Mouse (Mus musculus) midbrain, embryonic 14.5 days (tissue): ENCODE data around the gene St3gal5. TPM values are rescaled to one million over a fixed set of nuclear protein-coding genes. Genes with fewer than 3 reads are reported as not detected.
"Not testable (repeated sequence)": the region's sequence is repeated elsewhere in the genome, so short reads cannot be mapped to it uniquely, and the experiment has no call there.

Experiments
- ATAC-seq: fragments of 200-750 bp; cut with Nextera tagmentation; 2 replicates; pipeline ENCODE4 v1.8.0; 2017; ENCODE audit warnings: moderate number of reproducible peaks, moderate library complexity; ENCODE audit not compliant: low FRiP score, low TSS enrichment
- DNase-seq: peaks from one replicate; pipeline ENCODE4 v3.0.0-alpha.2; 2015
- H3K27ac ChIP-seq: fragments of 300-500 bp; sonication (generic); replicated peaks from 2 replicates; pipeline ENCODE4 v1.5.1; 2014; ENCODE audit warnings: mild to moderate bottlenecking, low read depth, low read length, moderate library complexity
- H3K27me3 ChIP-seq: fragments of 300-500 bp; sonication (generic); 2 replicates; pipeline ENCODE4 v1.6.1; 2014; ENCODE audit warnings: low read length, control low read depth, mixed read lengths; ENCODE audit not compliant: control insufficient read depth, insufficient read depth
- H3K36me3 ChIP-seq: fragments of 300-500 bp; sonication (generic); 2 replicates; pipeline ENCODE4 v1.6.1; 2014; ENCODE audit warnings: low read length, control low read depth; ENCODE audit not compliant: control insufficient read depth, insufficient read depth
- H3K4me1 ChIP-seq: fragments of 300-500 bp; sonication (generic); 2 replicates; pipeline ENCODE4 v1.6.1; 2014; ENCODE audit warnings: mild to moderate bottlenecking, antibody characterized with exemption, low read length, control low read depth; ENCODE audit not compliant: control insufficient read depth, insufficient read depth
- H3K4me2 ChIP-seq: fragments of 300-500 bp; sonication (generic); 2 replicates; pipeline ENCODE4 v1.6.1; 2014; ENCODE audit warnings: mild to moderate bottlenecking, low read length, moderate library complexity
- H3K4me3 ChIP-seq: fragments of 300-500 bp; sonication (generic); replicated peaks from 2 replicates; pipeline ENCODE4 v1.5.1; 2014; ENCODE audit warnings: low read depth, low read length
- H3K9ac ChIP-seq: fragments of 300-500 bp; sonication (generic); replicated peaks from 2 replicates; pipeline ENCODE4 v1.6.1; 2014; ENCODE audit warnings: mild to moderate bottlenecking, low read length, moderate library complexity
- H3K9me3 ChIP-seq: fragments of 300-500 bp; sonication (generic); 2 replicates; pipeline ENCODE4 v1.6.1; 2016; ENCODE audit warnings: low read length, control low read depth, mixed read lengths; ENCODE audit not compliant: control insufficient read depth
- WGBS: fragments of 180-500 bp; shearing (Covaris S2); extraction: QIAGEN DNeasy Blood & Tissue Kit; methylation state at CpG from one replicate; pipeline ENCODE4 v1.1.7; 2014; 5-methylcytosine and 5-hydroxymethylcytosine counted together
- polyA plus RNA-seq: library from polyadenylated mRNA; unstranded; fragments of >200 nt; fragmentation: Nextera tagmentation; extraction: Ambion mirVana; gene quantifications from 2 replicates; pipeline ENCODE4 v1.2.1, GENCODE M21; 2014

St3gal5 gene
- polyA plus RNA-seq, 1 experiment from 2014 or later = 49.8 TPM

GRCm38 (mm10) chr6:72146803-72147202 lies 49.4 kb downstream of the St3gal5 start:
- no peak overlapping the region for H3K27ac ChIP-seq
- H3K9ac ChIP-seq = no peak overlapping the region
- no peaks in the 10 kb centered on the region for H3K27me3 ChIP-seq
- DNase-seq = no peak
- no peak overlapping the region for H3K4me2 ChIP-seq
- WGBS = 93% methylated on average over 14 of the region's 14 CpGs
- no peak overlapping the region for H3K4me3 ChIP-seq
- no peak for ATAC-seq
- H3K9me3 ChIP-seq = no peaks in the 10 kb centered on the region; the same call in 1 of the 2 replicates
- H3K36me3 ChIP-seq = peaks cover 54% of the 10 kb centered on the region
- no peaks in the 10 kb centered on the region for H3K4me1 ChIP-seq

GRCm38 (mm10) chr6:72148721-72149120 lies 51.3 kb downstream of the St3gal5 start:
- Histone ChIP-seq H3K4me3 (no peak overlapping the region), H3K36me3 (peaks cover 54% of the 10 kb centered on the region), H3K27me3 (no peaks in the 10 kb centered on the region), H3K4me2 (no peak overlapping the region), H3K9me3 (no peaks in the 10 kb centered on the region; the same call in 1 of the 2 replicates), H3K4me1 (no peaks in the 10 kb centered on the region), H3K27ac (no peak overlapping the region), H3K9ac (no peak overlapping the region)
- ATAC-seq (no peak), DNase-seq (no peak)
- 96% methylated on average over 4 of the region's 4 CpGs for WGBS

GRCm38 (mm10) chr6:72149797-72150196 lies 52.4 kb downstream of the St3gal5 start:
- 89% methylated on average over 3 of the region's 3 CpGs for WGBS
- no peak overlapping the region for H3K9ac ChIP-seq
- no peak overlapping the region for H3K4me2 ChIP-seq
- peaks cover 54% of the 10 kb centered on the region for H3K36me3 ChIP-seq
- H3K4me3 ChIP-seq = no peak overlapping the region
- H3K27ac ChIP-seq = no peak overlapping the region
- no peak for DNase-seq
- ATAC-seq = no peak
- H3K4me1 ChIP-seq = no peaks in the 10 kb centered on the region
- H3K9me3 ChIP-seq = no peaks in the 10 kb centered on the region; the same call in 1 of the 2 replicates
- H3K27me3 ChIP-seq = no peaks in the 10 kb centered on the region

GRCm38 (mm10) chr6:72152707-72153106 lies 55.3 kb downstream of the St3gal5 start:
- Histone ChIP-seq H3K9me3 (no peaks in the 10 kb centered on the region; the same call in 1 of the 2 replicates), H3K4me1 (no peaks in the 10 kb centered on the region), H3K36me3 (peaks cover 51% of the 10 kb centered on the region), H3K4me2 (no peak overlapping the region), H3K4me3 (no peak overlapping the region), H3K27me3 (no peaks in the 10 kb centered on the region), H3K27ac (no peak overlapping the region), H3K9ac (no peak overlapping the region)
- DNase-seq (no peak), ATAC-seq (no peak)
- WGBS = 89% methylated on average over 7 of the region's 7 CpGs

- WGBS = 84% methylated on average over 11 of the region's 11 CpGs
- ATAC-seq (no peak), DNase-seq (no peak)
- Histone ChIP-seq H3K9ac (no peak overlapping the region), H3K36me3 (peaks cover 51% of the 10 kb centered on the region), H3K9me3 (no peaks in the 10 kb centered on the region; the same call in 1 of the 2 replicates), H3K4me2 (no peak overlapping the region), H3K27ac (no peak overlapping the region), H3K27me3 (no peaks in the 10 kb centered on the region), H3K4me3 (no peak overlapping the region), H3K4me1 (no peaks in the 10 kb centered on the region)
Observed at GRCm38 (mm10) chr6:72153455-72153854, 56.1 kb downstream of the St3gal5 start.

GRCm38 (mm10) chr6:72154008-72154407 lies 56.6 kb downstream of the St3gal5 start:
- not testable (repeated sequence) for H3K4me2 ChIP-seq, H3K27me3 ChIP-seq, DNase-seq, H3K9ac ChIP-seq, H3K9me3 ChIP-seq, H3K4me1 ChIP-seq, ATAC-seq, H3K4me3 ChIP-seq, H3K27ac ChIP-seq
- WGBS = 69% methylated on average over 3 of the region's 5 CpGs
- H3K36me3 ChIP-seq = peaks cover 46% of the 10 kb centered on the region

- H3K4me1 ChIP-seq = no peaks in the 10 kb centered on the region
- no peak overlapping the region for H3K4me3 ChIP-seq
- WGBS = 92% methylated on average over 7 of the region's 7 CpGs
- H3K4me2 ChIP-seq = no peak overlapping the region
- H3K27me3 ChIP-seq = no peaks in the 10 kb centered on the region
- H3K36me3 ChIP-seq = peaks cover 36% of the 10 kb centered on the region
- H3K9ac ChIP-seq = no peak overlapping the region
- H3K27ac ChIP-seq = no peak overlapping the region
- no peak for ATAC-seq
- no peak for DNase-seq
- H3K9me3 ChIP-seq = no peaks in the 10 kb centered on the region
Observed at GRCm38 (mm10) chr6:72154938-72155531, 57.6 kb downstream of the St3gal5 start.

GRCm38 (mm10) chr6:72155649-72156048 lies 58.3 kb downstream of the St3gal5 start:
- Histone ChIP-seq H3K4me1 (no peaks in the 10 kb centered on the region), H3K27me3 (no peaks in the 10 kb centered on the region), H3K27ac (no peak overlapping the region), H3K9ac (no peak overlapping the region), H3K36me3 (peaks cover 32% of the 10 kb centered on the region), H3K9me3 (no peaks in the 10 kb centered on the region), H3K4me2 (no peak overlapping the region), H3K4me3 (no peak overlapping the region)
- 96% methylated on average over 8 of the region's 8 CpGs for WGBS
- no peak for ATAC-seq
- DNase-seq = no peak

- Histone ChIP-seq H3K4me2 (no peak overlapping the region), H3K4me1 (no peaks in the 10 kb centered on the region), H3K9me3 (no peaks in the 10 kb centered on the region), H3K9ac (no peak overlapping the region), H3K27ac (no peak overlapping the region), H3K27me3 (no peaks in the 10 kb centered on the region), H3K36me3 (peaks cover 6% of the 10 kb centered on the region), H3K4me3 (no peak overlapping the region)
- 90% methylated on average over 8 of the region's 8 CpGs for WGBS
- ATAC-seq (no peak), DNase-seq (no peak)
Observed at GRCm38 (mm10) chr6:72158966-72159764, 61.8 kb downstream of the St3gal5 start.
